Mouse (Mus musculus) bone marrow macrophage, adult 2 months (primary cell): ENCODE results near the gene Slc17a8.
"Not testable (repeated sequence)": the region's sequence is repeated elsewhere in the genome, so short reads cannot be mapped to it uniquely, and the experiment has no call there.

Source experiments
- CTCF ChIP-seq: IDR thresholded peaks from 2 replicates; pipeline ENCODE4 v1.5.1; 2012; ENCODE audit warnings: low read depth, mild to moderate bottlenecking, low read length, moderate library complexity
- POLR2A ChIP-seq: IDR thresholded peaks from 2 replicates; pipeline ENCODE4 v1.6.1; 2012; ENCODE audit warnings: mild to moderate bottlenecking, low read depth, low read length, borderline replicate concordance

DNA sequence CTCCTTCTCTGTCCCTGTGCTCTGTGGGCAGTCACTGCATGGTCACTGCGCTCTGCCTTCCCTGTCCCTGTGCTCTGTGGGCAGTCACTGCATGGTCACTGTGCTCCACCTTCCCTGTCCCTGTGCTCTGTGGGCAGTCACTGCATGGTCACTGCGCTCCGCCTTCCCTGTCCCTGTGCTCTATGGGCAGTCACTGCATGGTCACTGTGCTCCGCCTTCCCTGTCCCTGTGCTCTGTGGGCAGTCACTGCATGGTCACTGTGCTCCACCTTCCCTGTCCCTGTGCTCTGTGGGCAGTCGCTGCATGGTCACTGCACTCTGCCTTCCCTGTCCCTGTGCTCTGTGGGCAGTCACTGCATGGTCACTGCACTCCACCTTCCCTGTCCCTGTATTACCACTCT, 49.3 kb upstream of the Slc17a8 start:
- TF ChIP-seq CTCF, POLR2A: not testable (repeated sequence)
